Mouse (Mus musculus) lung, postnatal 25 days (tissue): ENCODE measurements around the gene Pak4.
"Not testable (repeated sequence)": the region's sequence is repeated elsewhere in the genome, so short reads cannot be mapped to it uniquely, and the experiment has no call there.

Experiments used
- DNase-seq: peaks from one replicate; pipeline ENCODE4 v3.0.0; 2022; ENCODE audit warnings: low spot score

Pak4 gene

GRCm38 (mm10) chr7:28597642-28598446 lies at the start of gene Pak4, which contains the start of gene Samd4b:
Gene Pak4 (minus strand): TSS chr7:28598185.
Gene Samd4b (minus strand): TSS chr7:28598144.
- peak; percentile 100 for DNase-seq

DNA sequence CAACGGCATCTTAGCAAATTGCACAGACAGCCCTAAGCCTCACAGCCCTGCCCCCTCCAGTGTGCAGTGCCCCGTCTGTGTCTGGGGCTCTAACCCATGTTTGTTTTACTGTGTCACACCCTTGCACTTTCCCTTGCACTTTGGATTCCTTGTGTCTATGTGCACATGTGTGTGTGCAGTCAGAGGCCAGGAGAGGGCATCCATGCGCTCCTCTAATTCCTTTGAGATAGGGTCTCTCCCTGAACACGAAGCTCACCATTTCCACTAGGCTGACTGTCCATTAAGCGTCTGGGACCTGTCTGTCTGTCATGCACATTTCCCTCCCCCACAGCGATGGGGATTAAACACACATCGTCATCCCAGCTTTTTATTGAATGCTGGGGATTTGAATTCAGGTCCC lies 49.0 kb upstream of the Pak4 start:
- no peak for DNase-seq

GRCm38 (mm10) chr7:28645947-28646475 lies 48.0 kb upstream of the Pak4 start:
- DNase-seq: no peak

- no peak for DNase-seq
Measured at GRCm38 (mm10) chr7:28645366-28645765, 47.4 kb upstream of the Pak4 start.

DNA sequence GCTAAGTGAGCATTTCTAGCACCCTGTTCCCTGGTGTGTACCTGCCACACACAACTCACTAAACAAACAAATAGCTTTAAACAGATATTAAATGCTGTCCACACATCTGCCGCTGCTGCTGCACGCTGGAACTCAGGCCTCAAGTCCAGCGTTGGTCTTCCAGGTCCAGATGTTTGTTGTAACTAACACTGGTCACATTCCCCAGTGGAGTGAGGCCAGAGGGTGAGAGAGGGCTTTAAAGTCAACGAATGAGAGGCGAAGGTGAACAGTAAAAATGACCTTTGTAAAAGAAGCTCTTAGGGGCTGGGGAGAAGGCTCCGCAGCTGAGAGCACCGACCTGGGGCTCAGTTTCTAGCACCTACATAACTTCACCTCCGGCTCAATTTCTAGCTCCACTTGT lies 43.6 kb upstream of the Pak4 start:
- DNase-seq: peak; percentile 26

DNA sequence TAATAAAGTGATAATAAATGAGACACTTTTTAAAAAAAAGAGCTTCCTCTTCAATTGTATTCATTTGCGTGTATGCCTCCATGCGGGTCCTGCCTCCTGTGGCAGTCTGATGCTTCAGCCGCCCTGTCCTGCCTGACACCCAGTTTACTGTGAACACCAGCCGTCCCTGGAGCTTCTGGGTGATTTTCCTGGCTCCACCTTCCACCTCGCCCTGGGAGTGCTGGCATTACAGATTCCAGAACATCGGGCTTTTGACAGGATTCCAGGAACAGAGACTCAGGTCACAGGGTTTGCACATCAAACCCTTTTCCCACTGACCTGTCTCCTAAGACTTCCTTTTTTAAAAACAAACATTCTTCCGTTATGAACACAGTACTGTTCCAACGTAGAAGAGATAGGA lies 39.5 kb upstream of the Pak4 start:
- no peak for DNase-seq

DNA sequence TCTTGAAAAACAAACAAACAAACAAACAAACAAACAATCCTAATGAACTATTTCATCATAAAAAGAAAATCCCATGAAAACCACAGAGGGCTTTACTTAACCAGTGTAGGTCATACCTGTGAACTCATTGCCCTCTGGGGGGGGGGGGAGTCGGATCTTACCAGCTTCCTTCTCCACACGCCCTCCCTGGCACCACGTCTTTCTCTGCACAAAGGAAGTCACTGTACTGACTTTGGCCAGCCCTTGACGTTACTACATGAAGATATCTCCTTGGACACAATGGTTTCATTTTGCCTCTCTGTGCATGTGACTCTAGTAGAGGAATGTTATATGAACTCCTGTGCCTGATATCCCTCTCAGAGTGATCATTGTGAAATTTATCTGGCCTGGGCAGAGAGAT lies 36.1 kb upstream of the Pak4 start:
- DNase-seq: no peak

GRCm38 (mm10) chr7:28631073-28631472 lies 33.1 kb upstream of the Pak4 start, which contains the start of gene Acp7:
Gene Acp7 (minus strand): TSS chr7:28631332.
- no peak for DNase-seq

- no peak for DNase-seq
Measured at GRCm38 (mm10) chr7:28624791-28625190, 26.8 kb upstream of the Pak4 start.

DNA sequence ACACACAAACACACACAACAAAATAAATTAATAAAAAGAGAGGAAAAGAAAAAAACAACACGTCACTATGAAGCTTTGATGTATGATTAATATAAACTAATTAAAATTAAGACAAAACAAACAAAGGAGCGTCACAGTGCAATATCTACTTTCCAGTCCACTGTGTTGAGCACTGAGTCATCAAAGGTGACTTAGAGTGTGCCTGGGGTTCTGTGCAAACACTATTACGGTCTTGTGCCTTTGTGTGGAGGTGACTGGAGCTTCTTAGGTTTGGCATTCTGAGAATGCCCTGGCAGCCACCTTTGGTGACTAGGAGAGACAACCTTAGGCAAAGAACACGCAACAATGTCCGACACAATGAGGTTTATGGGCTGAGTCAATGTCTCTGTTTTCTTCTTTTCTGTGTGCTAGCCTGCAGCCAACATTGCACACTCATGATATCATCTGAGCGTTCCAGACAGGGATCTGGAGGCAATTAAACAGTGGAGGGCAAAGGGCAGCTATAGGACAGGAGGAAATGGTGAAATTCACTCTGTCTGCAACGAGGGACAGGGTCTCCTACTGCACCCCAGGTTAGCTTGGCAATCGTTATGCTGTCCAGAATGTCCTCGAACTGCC lies 21.2 kb upstream of the Pak4 start:
- no peak for DNase-seq

- no peak for DNase-seq
Measured at GRCm38 (mm10) chr7:28605951-28606350, 8.0 kb upstream of the Pak4 start.

DNA sequence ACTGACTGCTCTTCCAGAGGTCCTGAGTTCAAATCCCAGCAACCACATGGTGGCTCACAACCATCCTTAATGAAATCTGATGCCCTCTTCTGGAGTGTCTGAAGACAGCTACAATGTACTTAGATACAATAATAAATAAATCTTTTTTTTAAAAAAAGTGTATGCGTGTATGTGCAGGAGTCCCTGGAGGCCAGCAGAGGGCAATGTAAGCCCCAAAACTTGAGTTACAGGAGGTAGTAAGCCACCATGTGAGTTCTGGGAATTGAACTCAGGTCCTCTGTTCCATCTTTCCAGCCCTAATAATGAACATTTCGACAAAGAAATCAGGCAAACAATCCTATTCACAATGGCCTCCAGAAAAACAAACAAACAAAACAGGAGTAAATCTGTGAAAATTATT lies 5.8 kb upstream of the Pak4 start:
- DNase-seq: not testable (repeated sequence)

DNA sequence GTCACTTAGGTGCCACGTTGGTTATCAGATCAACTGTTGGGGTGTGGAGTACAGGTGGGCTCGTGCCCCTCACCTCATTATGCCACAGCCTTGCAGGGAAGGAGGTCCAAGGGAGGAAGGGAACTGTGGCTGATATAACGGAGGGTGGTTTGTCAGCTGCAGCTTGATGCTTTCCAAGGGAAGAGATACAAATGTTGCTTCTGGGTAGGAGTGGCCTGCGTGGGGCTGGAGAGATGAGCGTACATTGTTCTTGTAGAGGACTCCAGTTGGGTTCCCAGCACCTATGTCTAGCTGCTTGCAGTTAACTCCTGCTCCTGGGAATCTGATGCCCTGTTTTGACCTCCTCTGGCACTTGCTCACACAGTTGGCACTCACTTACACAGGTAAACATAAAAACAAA lies 5.2 kb upstream of the Pak4 start:
- no peak for DNase-seq

DNA sequence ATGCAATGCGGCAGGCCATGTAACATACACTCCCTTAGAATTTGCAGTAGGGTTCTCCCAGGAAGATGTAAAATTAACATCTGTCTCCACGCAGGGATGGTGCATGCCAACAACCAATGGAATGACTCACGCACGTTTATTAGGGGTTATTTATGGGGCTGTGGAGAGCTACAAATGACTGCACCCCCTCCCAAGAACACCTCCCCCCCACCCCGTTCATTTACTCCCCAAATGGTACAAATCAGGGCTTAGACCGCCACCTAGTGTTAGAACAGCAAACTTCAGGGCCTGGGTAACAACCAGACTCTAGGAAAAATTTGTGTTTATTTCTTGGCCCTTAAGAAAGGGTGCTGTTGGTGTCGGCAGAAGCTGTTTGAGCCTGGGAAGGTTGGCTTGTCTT lies 3.7 kb upstream of the Pak4 start:
- DNase-seq: peak; percentile 64

DNA sequence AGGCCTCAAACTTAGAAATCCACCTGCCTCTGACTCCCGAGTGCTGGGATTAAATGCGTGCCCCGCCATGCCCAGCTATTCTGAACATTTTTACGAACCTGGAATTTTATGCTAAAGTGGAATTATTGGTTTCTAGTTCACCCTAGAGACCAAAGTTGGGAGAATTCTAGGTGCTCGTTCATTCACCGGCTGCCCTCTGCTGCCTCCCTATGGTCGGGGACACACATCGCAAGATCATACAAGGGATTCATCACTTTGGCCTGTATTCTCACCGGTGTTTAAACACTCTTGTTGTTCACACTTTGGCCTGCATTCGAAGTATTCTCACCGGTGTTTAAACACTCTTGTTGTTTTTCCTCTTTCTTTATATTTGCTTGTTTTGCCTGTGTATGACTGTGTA lies 3.0 kb upstream of the Pak4 start:
- peak; percentile 81 for DNase-seq

- no peak for DNase-seq
Measured at GRCm38 (mm10) chr7:28598951-28599350, 966 bp upstream of the Pak4 start.

- no peak for DNase-seq
Measured at GRCm38 (mm10) chr7:28597277-28597570, 761 bp downstream of the Pak4 start.

DNA sequence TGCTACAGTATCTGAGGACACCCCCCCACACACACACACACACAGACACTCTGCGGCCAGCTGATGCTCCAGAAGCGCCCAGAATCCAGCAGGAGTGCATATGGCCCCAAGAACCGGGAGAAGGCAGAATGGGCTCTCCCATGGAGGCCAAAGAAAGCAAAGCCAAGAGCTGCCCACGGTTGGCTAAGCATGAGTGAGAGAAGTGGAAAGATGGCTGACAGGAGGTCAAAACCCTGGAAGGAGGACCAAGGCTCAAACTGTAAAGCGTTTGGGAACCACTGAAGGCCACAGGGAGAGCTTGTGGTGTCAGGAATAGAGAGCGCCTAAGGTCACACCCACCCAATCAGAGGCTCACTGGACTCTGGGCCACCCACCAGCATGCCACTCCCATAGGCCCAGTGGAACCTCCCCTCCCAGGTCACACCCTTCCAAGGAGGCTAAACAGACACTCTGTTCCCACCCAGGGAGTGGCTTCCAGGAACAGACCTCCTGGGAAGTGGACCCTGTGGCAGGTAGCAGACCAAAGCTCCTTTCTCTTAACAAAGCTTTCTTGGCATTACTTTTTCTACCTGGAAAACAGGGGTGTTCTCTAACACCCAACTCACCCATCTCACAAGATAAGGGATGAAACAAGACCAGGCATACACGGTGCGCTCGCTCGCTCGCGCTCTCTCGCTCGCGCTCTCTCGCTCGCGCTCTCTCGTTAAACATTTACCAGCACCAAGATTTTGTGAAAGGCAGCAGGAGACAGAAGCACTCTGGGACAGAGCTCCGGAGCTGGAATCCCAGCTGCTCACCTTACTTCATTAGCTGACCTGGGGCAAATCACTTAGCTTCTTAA lies 1.3 kb downstream of the Pak4 start:
- DNase-seq: peak; percentile 91

GRCm38 (mm10) chr7:28595751-28596435 lies 2.1 kb downstream of the Pak4 start:
- no peak for DNase-seq

- DNase-seq: no peak
Measured at GRCm38 (mm10) chr7:28593206-28594111, 4.5 kb downstream of the Pak4 start.

DNA sequence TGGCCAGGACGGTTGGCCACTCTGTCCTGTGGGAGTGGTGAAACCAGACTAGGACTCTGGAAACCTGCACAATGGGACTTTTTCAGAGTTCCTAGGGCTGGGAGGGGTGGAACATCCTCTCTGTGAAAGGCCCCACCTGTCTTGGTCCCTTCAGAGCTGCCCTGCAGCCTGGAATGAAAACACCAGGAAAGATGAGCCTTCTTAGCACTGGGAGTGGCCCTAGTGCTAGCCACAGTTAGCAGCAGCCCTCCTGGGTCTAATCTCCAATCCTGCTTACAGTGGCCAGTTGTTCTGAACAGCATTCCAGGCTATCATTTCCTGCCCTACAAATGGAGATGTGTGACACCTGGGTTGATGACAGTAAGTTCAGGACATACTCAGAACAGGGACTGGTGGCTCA lies 6.1 kb downstream of the Pak4 start:
- DNase-seq: no peak
